Mouse (Mus musculus) forebrain, embryonic 13.5 days (tissue): ENCODE measurements around the gene Mboat2. TPM values are rescaled to one million over a fixed set of nuclear protein-coding genes. Genes with fewer than 3 reads are reported as not detected.
A peak's percentile ranks its signal among the peaks of the same experiment; 100 is the strongest.

Experiments used
- ATAC-seq: fragments of 200-750 bp; cut with Nextera tagmentation; 2 replicates; pipeline ENCODE4 v1.8.0; 2017
- H3K27ac ChIP-seq: fragments of 300-500 bp; sonication (generic); 2 replicates; pipeline ENCODE4 v1.5.1; 2015; ENCODE audit warnings: inconsistent platforms, mild to moderate bottlenecking, moderate library complexity
- H3K27me3 ChIP-seq: fragments of 300-500 bp; sonication (generic); 2 replicates; pipeline ENCODE4 v1.6.1; 2015; ENCODE audit warnings: mild to moderate bottlenecking, inconsistent platforms
- H3K36me3 ChIP-seq: fragments of 300-500 bp; sonication (generic); 2 replicates; pipeline ENCODE4 v1.6.1; 2015; ENCODE audit warnings: mild to moderate bottlenecking, inconsistent platforms; ENCODE audit not compliant: poor library complexity, severe bottlenecking
- H3K4me1 ChIP-seq: fragments of 300-500 bp; sonication (generic); 2 replicates; pipeline ENCODE4 v1.6.1; 2015; ENCODE audit warnings: inconsistent platforms
- H3K4me2 ChIP-seq: fragments of 300-500 bp; sonication (generic); 2 replicates; pipeline ENCODE4 v1.6.1; 2015; ENCODE audit warnings: inconsistent platforms, mild to moderate bottlenecking, moderate library complexity
- H3K4me3 ChIP-seq: fragments of 300-500 bp; sonication (generic); 2 replicates; pipeline ENCODE4 v1.5.1; 2015; ENCODE audit warnings: mild to moderate bottlenecking, inconsistent platforms
- H3K9ac ChIP-seq: fragments of 300-500 bp; sonication (generic); 2 replicates; pipeline ENCODE4 v1.6.1; 2015; ENCODE audit warnings: mild to moderate bottlenecking, inconsistent platforms
- H3K9me3 ChIP-seq: fragments of 300-500 bp; sonication (generic); replicated peaks from 2 replicates; pipeline ENCODE4 v1.6.1; 2016; ENCODE audit warnings: inconsistent platforms
- WGBS: fragments of 180-500 bp; shearing (Covaris S2); methylation state at CpG from one replicate; pipeline ENCODE4 v1.1.7; 2015; 5-methylcytosine and 5-hydroxymethylcytosine counted together
- polyA plus RNA-seq: library from polyadenylated mRNA; unstranded; fragments of >200 nt; fragmentation: Nextera tagmentation; extraction: Ambion mirVana; gene quantifications from 2 replicates; pipeline ENCODE4 v1.2.1, GENCODE M21; 2015

Mboat2 gene
- polyA plus RNA-seq, 1 experiment from 2014 or later = 61.0 TPM

GRCm38 (mm10) chr12:24912174-24912573, 81.5 kb downstream of the Mboat2 start:
- H3K4me3 ChIP-seq = no peak overlapping the region
- WGBS = 84% methylated on average over 6 of the region's 6 CpGs
- no peaks in the 10 kb centered on the region for H3K9me3 ChIP-seq
- H3K4me1 ChIP-seq = no peaks in the 10 kb centered on the region
- no peak overlapping the region for H3K9ac ChIP-seq
- peaks cover 68% of the 10 kb centered on the region for H3K36me3 ChIP-seq
- H3K27me3 ChIP-seq = no peaks in the 10 kb centered on the region
- no peak overlapping the region for H3K4me2 ChIP-seq
- no peak overlapping the region for H3K27ac ChIP-seq
- ATAC-seq = no peak

- Histone ChIP-seq H3K4me2 (no peak overlapping the region), H3K9ac (no peak overlapping the region), H3K36me3 (peaks cover 63% of the 10 kb centered on the region), H3K27me3 (no peaks in the 10 kb centered on the region), H3K9me3 (no peaks in the 10 kb centered on the region), H3K4me1 (no peaks in the 10 kb centered on the region), H3K4me3 (no peak overlapping the region), H3K27ac (no peak overlapping the region)
- no peak for ATAC-seq
- WGBS = 93% methylated on average over 1 of the region's 1 CpGs
Observed at GRCm38 (mm10) chr12:24912876-24913275, 82.2 kb downstream of the Mboat2 start.

GRCm38 (mm10) chr12:24918575-24919262, 88.0 kb downstream of the Mboat2 start:
- no peaks in the 10 kb centered on the region for H3K4me1 ChIP-seq
- H3K4me2 ChIP-seq = no peak overlapping the region
- no peaks in the 10 kb centered on the region for H3K27me3 ChIP-seq
- no peak overlapping the region for H3K27ac ChIP-seq
- H3K4me3 ChIP-seq = no peak overlapping the region
- whole genome bisulfite sequencing = 74% methylated on average over 12 of the region's 12 CpGs
- no peak overlapping the region for H3K9ac ChIP-seq
- peaks cover 26% of the 10 kb centered on the region for H3K36me3 ChIP-seq
- H3K9me3 ChIP-seq = no peaks in the 10 kb centered on the region
- no peak for ATAC-seq

GRCm38 (mm10) chr12:24920861-24921260, 90.2 kb downstream of the Mboat2 start:
- H3K9me3 ChIP-seq = no peaks in the 10 kb centered on the region
- peaks cover 12% of the 10 kb centered on the region; the same call in 1 of the 2 replicates for H3K36me3 ChIP-seq
- H3K27ac ChIP-seq = no peak overlapping the region
- no peaks in the 10 kb centered on the region for H3K27me3 ChIP-seq
- no peak overlapping the region for H3K4me2 ChIP-seq
- ATAC-seq = no peak
- WGBS = 98% methylated on average over 1 of the region's 1 CpGs
- H3K4me3 ChIP-seq = no peak overlapping the region
- H3K4me1 ChIP-seq = no peaks in the 10 kb centered on the region
- H3K9ac ChIP-seq = no peak overlapping the region

- 86% methylated on average over 4 of the region's 4 CpGs for WGBS
- H3K4me2 ChIP-seq = no peak overlapping the region
- no peak overlapping the region for H3K9ac ChIP-seq
- no peak overlapping the region for H3K27ac ChIP-seq
- H3K4me3 ChIP-seq = no peak overlapping the region
- no peak for ATAC-seq
- peaks cover 15% of the 10 kb centered on the region for H3K4me1 ChIP-seq
- H3K9me3 ChIP-seq = no peaks in the 10 kb centered on the region
- peaks cover 7% of the 10 kb centered on the region; the same call in 1 of the 2 replicates for H3K36me3 ChIP-seq
- H3K27me3 ChIP-seq = no peaks in the 10 kb centered on the region
Observed at GRCm38 (mm10) chr12:24924003-24924402, 93.3 kb downstream of the Mboat2 start.

GRCm38 (mm10) chr12:24925276-24925675, 94.6 kb downstream of the Mboat2 start:
- Histone ChIP-seq H3K9me3 (no peaks in the 10 kb centered on the region), H3K27ac (no peak overlapping the region), H3K27me3 (no peaks in the 10 kb centered on the region), H3K4me3 (no peak overlapping the region), H3K4me1 (peaks cover 16% of the 10 kb centered on the region), H3K4me2 (no peak overlapping the region), H3K36me3 (peaks cover 7% of the 10 kb centered on the region; the same call in 1 of the 2 replicates), H3K9ac (no peak overlapping the region)
- 83% methylated on average over 5 of the region's 5 CpGs for WGBS
- ATAC-seq = no peak

- WGBS = 51% methylated on average over 4 of the region's 4 CpGs
- H3K36me3 ChIP-seq = peaks cover 7% of the 10 kb centered on the region; the same call in 1 of the 2 replicates
- no peak overlapping the region for H3K9ac ChIP-seq
- no peaks in the 10 kb centered on the region for H3K27me3 ChIP-seq
- peaks cover 16% of the 10 kb centered on the region for H3K4me1 ChIP-seq
- no peak overlapping the region for H3K4me3 ChIP-seq
- H3K9me3 ChIP-seq = no peaks in the 10 kb centered on the region
- H3K4me2 ChIP-seq = no peak overlapping the region
- no peak for ATAC-seq
- no peak overlapping the region for H3K27ac ChIP-seq
Observed at GRCm38 (mm10) chr12:24925684-24926083, 95.0 kb downstream of the Mboat2 start.

GRCm38 (mm10) chr12:24928051-24928748, 97.5 kb downstream of the Mboat2 start:
- Histone ChIP-seq H3K4me2 (no peak overlapping the region), H3K36me3 (peaks cover 13% of the 10 kb centered on the region), H3K27me3 (no peaks in the 10 kb centered on the region), H3K9me3 (no peaks in the 10 kb centered on the region), H3K9ac (no peak overlapping the region), H3K4me1 (peaks cover 23% of the 10 kb centered on the region), H3K4me3 (no peak overlapping the region), H3K27ac (peak overlapping the region; percentile 41)
- 62% methylated on average over 18 of the region's 18 CpGs for WGBS
- 0 out of 2 replicates have a peak, but pooled peaks have one; percentile 37 for ATAC-seq

GRCm38 (mm10) chr12:24929043-24929442, 98.4 kb downstream of the Mboat2 start:
- no peak for ATAC-seq
- peaks cover 13% of the 10 kb centered on the region for H3K36me3 ChIP-seq
- no peaks in the 10 kb centered on the region for H3K9me3 ChIP-seq
- H3K27me3 ChIP-seq = no peaks in the 10 kb centered on the region
- peaks cover 30% of the 10 kb centered on the region for H3K4me1 ChIP-seq
- H3K9ac ChIP-seq = no peak overlapping the region
- no peak overlapping the region for H3K4me2 ChIP-seq
- H3K27ac ChIP-seq = peak overlapping the region; percentile 41
- 72% methylated on average over 7 of the region's 7 CpGs for WGBS
- no peak overlapping the region for H3K4me3 ChIP-seq

GRCm38 (mm10) chr12:24930760-24931159, 100.1 kb downstream of the Mboat2 start:
- ATAC-seq = no peak
- Histone ChIP-seq H3K36me3 (peaks cover 13% of the 10 kb centered on the region), H3K4me3 (no peak overlapping the region), H3K27me3 (no peaks in the 10 kb centered on the region), H3K4me1 (peaks cover 30% of the 10 kb centered on the region), H3K4me2 (no peak overlapping the region), H3K9me3 (no peaks in the 10 kb centered on the region), H3K9ac (no peak overlapping the region), H3K27ac (no peak overlapping the region)
- WGBS = 86% methylated on average over 3 of the region's 3 CpGs

- Histone ChIP-seq H3K27ac (no peak overlapping the region), H3K4me3 (no peak overlapping the region), H3K9ac (no peak overlapping the region), H3K27me3 (no peaks in the 10 kb centered on the region), H3K4me2 (no peak overlapping the region), H3K4me1 (peaks cover 30% of the 10 kb centered on the region), H3K36me3 (peaks cover 18% of the 10 kb centered on the region), H3K9me3 (no peaks in the 10 kb centered on the region)
- 68% methylated on average over 6 of the region's 6 CpGs for WGBS
- ATAC-seq = no peak
Observed at GRCm38 (mm10) chr12:24932120-24932519, 101.4 kb downstream of the Mboat2 start.

GRCm38 (mm10) chr12:24933206-24933775, 102.6 kb downstream of the Mboat2 start:
- no peaks in the 10 kb centered on the region for H3K9me3 ChIP-seq
- H3K36me3 ChIP-seq = peaks cover 18% of the 10 kb centered on the region
- no peak for ATAC-seq
- no peak overlapping the region for H3K27ac ChIP-seq
- WGBS = 93% methylated on average over 1 of the region's 1 CpGs
- H3K9ac ChIP-seq = no peak overlapping the region
- peaks cover 21% of the 10 kb centered on the region for H3K4me1 ChIP-seq
- no peak overlapping the region for H3K4me3 ChIP-seq
- no peak overlapping the region for H3K4me2 ChIP-seq
- no peaks in the 10 kb centered on the region for H3K27me3 ChIP-seq
